Mouse (Mus musculus) C2C12 (cell line): Measurements from ENCODE around the gene Tns2. TPM values are rescaled to one million over a fixed set of nuclear protein-coding genes. Genes with fewer than 3 reads are reported as not detected.

Experiments used
- polyA plus RNA-seq: library from polyadenylated mRNA; unstranded; fragments of >200 nt; fragmentation: generic; extraction: Trizol; gene quantifications from one replicate; pipeline ENCODE4 v1.2.1, GENCODE M21; 2012; ENCODE audit warnings: missing spikeins

Gene Tns2
- polyA plus RNA-seq, 1 experiment: 67.8 TPM

Other genes with a start within 250 kb of the Tns2 start
- not detected for gene Krt1, start 249.6 kb upstream of the Tns2 start, polyA plus RNA-seq
- gene Krt77, start 230.7 kb upstream of the Tns2 start, polyA plus RNA-seq: not detected
- not detected for gene Krt76, start 207.5 kb upstream of the Tns2 start, polyA plus RNA-seq
- not detected for gene Krt4, start 175.7 kb upstream of the Tns2 start, polyA plus RNA-seq
- gene Krt79, start 160.1 kb upstream of the Tns2 start, polyA plus RNA-seq: 0.07 TPM
- gene Krt78, start 146.1 kb upstream of the Tns2 start, polyA plus RNA-seq: not detected
- 0.20 TPM for gene Krt8, start 95.9 kb upstream of the Tns2 start, polyA plus RNA-seq
- gene Krt18, start 72.2 kb upstream of the Tns2 start, polyA plus RNA-seq: 0.04 TPM
- 268 TPM for gene Eif4b, start 26.6 kb upstream of the Tns2 start, polyA plus RNA-seq
- 47.1 TPM for gene Spryd3, start 35.8 kb downstream of the Tns2 start, polyA plus RNA-seq
- gene Igfbp6, start 43.9 kb downstream of the Tns2 start, polyA plus RNA-seq: 297 TPM
- 0.06 TPM for gene Soat2, start 50.1 kb downstream of the Tns2 start, polyA plus RNA-seq
- 45.8 TPM for gene Zfp740, start 102.8 kb downstream of the Tns2 start, polyA plus RNA-seq
- 26.4 TPM for gene Csad, start 104.3 kb downstream of the Tns2 start, polyA plus RNA-seq
- 58.8 TPM for gene Itgb7, start 131.5 kb downstream of the Tns2 start, polyA plus RNA-seq
- gene Rarg, start 157.1 kb downstream of the Tns2 start, polyA plus RNA-seq: 92.5 TPM
- not detected for gene Gm9918, start 170.2 kb downstream of the Tns2 start, polyA plus RNA-seq
- gene Mfsd5, start 179.0 kb downstream of the Tns2 start, polyA plus RNA-seq: 126 TPM
- 47.0 TPM for gene Espl1, start 195.9 kb downstream of the Tns2 start, polyA plus RNA-seq
- 378 TPM for gene Pfdn5, start 225.7 kb downstream of the Tns2 start, polyA plus RNA-seq
- gene Myg1, start 231.3 kb downstream of the Tns2 start, polyA plus RNA-seq: 152 TPM